Mouse (Mus musculus) embryonic facial prominence, embryonic 12.5 days (tissue): ENCODE measurements around the gene Gm20696. TPM values are rescaled to one million over a fixed set of nuclear protein-coding genes. Genes with fewer than 3 reads are reported as not detected.

Experiments used
- ATAC-seq: fragments of 200-750 bp; cut with Nextera tagmentation; 2 replicates; pipeline ENCODE4 v1.8.0; 2017; ENCODE audit not compliant: insufficient number of reproducible peaks, insufficient read depth, low FRiP score, low TSS enrichment
- H3K27ac ChIP-seq: fragments of 300-500 bp; sonication (generic); 2 replicates; pipeline ENCODE4 v1.5.1; 2016; ENCODE audit warnings: mild to moderate bottlenecking
- H3K27me3 ChIP-seq: fragments of 300-500 bp; sonication (generic); 2 replicates; pipeline ENCODE4 v1.6.1; 2016; ENCODE audit warnings: mild to moderate bottlenecking, moderate library complexity
- H3K36me3 ChIP-seq: fragments of 300-500 bp; sonication (generic); 2 replicates; pipeline ENCODE4 v1.6.1; 2016; ENCODE audit warnings: mild to moderate bottlenecking
- H3K4me1 ChIP-seq: fragments of 300-500 bp; sonication (generic); 2 replicates; pipeline ENCODE4 v1.6.1; 2016
- H3K4me2 ChIP-seq: fragments of 300-500 bp; sonication (generic); replicated peaks from 2 replicates; pipeline ENCODE4 v1.6.1; 2016; ENCODE audit warnings: mild to moderate bottlenecking, moderate library complexity
- H3K4me3 ChIP-seq: fragments of 300-500 bp; sonication (generic); 2 replicates; pipeline ENCODE4 v1.5.1; 2016; ENCODE audit warnings: mild to moderate bottlenecking
- H3K9ac ChIP-seq: fragments of 300-500 bp; sonication (generic); 2 replicates; pipeline ENCODE4 v1.6.1; 2016; ENCODE audit warnings: mild to moderate bottlenecking, moderate library complexity
- H3K9me3 ChIP-seq: fragments of 300-500 bp; sonication (generic); 2 replicates; pipeline ENCODE4 v1.6.1; 2016; ENCODE audit warnings: mild to moderate bottlenecking, moderate library complexity
- WGBS: fragments of 180-500 bp; shearing (Covaris S2); methylation state at CpG from one replicate; pipeline ENCODE4 v1.1.7; 2016; 5-methylcytosine and 5-hydroxymethylcytosine counted together
- polyA plus RNA-seq: library from polyadenylated mRNA; unstranded; fragments of >200 nt; fragmentation: Nextera tagmentation; extraction: Ambion mirVana; gene quantifications from 2 replicates; pipeline ENCODE4 v1.2.1, GENCODE M21; 2016

Gene Gm20696
- polyA plus RNA-seq, 1 experiment from 2014 or later = 7.5 TPM

DNA sequence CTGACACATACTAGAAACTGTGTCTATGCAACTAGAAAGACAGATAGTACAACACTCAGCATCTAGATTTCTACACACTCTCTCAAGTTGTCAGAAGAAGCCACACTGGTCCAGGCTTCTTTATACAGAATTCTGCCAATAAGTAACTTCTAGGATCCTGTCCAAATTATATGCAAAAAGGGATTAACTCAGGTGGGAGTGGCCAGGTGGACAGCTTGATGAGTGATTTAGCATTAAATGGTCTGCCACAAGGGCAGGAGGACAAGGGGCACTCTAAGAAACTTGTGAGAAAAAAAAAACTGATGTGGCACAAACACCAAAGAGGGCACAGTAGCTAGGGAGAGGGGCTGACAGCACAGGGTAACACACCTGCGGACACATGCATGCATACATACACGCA, 340.7 kb downstream of the Gm20696 start:
- Histone ChIP-seq H3K4me2 (no peak overlapping the region), H3K4me3 (no peak overlapping the region), H3K36me3 (no peaks in the 10 kb centered on the region), H3K27ac (no peak overlapping the region), H3K9ac (no peak overlapping the region), H3K4me1 (peaks cover 20% of the 10 kb centered on the region; the same call in 1 of the 2 replicates), H3K27me3 (no peaks in the 10 kb centered on the region), H3K9me3 (no peaks in the 10 kb centered on the region)
- no peak for ATAC-seq
- 93% methylated on average over 2 of the region's 2 CpGs for WGBS

- H3K4me3 ChIP-seq = no peak overlapping the region
- no peak overlapping the region for H3K4me2 ChIP-seq
- no peak for ATAC-seq
- H3K27me3 ChIP-seq = no peaks in the 10 kb centered on the region
- no peak overlapping the region for H3K27ac ChIP-seq
- H3K36me3 ChIP-seq = no peaks in the 10 kb centered on the region
- H3K9me3 ChIP-seq = no peaks in the 10 kb centered on the region
- peaks cover 24% of the 10 kb centered on the region; the same call in 1 of the 2 replicates for H3K4me1 ChIP-seq
- 82% methylated on average over 5 of the region's 5 CpGs for WGBS
- no peak overlapping the region for H3K9ac ChIP-seq
Measured at GRCm38 (mm10) chr6:99325461-99325860, 341.1 kb downstream of the Gm20696 start.

DNA sequence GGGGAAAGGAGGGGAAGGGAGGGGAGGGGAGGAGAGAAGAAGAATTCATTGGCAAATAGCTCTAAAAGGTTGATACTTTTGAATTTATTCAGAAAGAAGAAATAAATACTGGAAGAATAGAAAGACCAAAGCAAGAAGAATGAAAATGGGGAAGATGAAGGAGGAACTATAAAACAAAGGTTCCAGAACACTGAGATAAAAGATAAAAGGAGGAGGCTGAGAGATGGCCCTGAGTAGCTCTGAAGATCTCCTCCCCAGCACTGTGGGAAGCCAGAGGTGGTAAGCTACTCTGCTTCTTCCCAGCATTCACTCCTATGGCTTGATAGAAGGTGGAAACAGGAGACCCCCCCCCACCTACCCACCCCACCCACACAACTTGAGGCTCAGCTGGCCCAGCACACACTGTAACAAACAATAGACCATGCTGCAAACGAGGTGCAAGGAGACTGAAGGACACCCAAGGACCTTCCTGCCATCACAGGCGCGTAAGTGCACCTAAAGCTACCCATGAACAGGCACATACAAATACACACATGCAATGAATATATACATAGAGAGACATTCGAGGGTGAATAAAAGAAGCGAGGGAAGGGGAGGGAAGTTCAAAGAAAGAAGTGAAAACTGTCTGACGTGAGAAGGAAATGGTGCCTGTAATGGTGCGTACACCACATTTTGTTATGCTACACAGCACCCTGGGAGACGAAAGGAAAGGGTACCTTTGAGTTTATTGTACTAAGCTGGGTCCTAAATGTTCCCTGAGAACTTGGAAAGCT, 344.3 kb downstream of the Gm20696 start:
- Histone ChIP-seq H3K36me3 (no peaks in the 10 kb centered on the region), H3K4me2 (no peak overlapping the region), H3K27ac (no peak overlapping the region), H3K9ac (no peak overlapping the region), H3K4me3 (no peak overlapping the region), H3K27me3 (no peaks in the 10 kb centered on the region), H3K4me1 (peaks cover 15% of the 10 kb centered on the region; the same call in 1 of the 2 replicates), H3K9me3 (no peaks in the 10 kb centered on the region)
- 80% methylated on average over 8 of the region's 8 CpGs for WGBS
- ATAC-seq = no peak

DNA sequence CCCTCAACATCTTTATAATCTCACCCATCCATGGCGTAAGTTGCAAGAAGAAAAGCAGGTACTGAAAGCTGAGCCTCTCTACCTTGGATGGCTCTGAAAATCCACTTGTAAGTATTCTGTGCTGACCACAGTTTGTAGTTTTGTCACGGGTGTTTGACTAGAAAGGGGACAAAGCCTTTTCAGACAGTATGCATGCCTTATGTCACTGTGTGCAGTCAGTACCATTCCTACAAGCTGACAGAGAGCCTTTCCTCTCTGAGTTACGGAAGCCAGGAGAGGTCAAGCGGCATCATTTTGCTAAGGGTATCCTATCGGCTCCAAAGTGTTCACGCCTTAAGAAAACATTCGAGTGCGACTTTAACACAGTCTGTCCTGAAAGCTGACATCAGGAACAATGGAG, 346.2 kb downstream of the Gm20696 start:
- H3K4me2 ChIP-seq = no peak overlapping the region

DNA sequence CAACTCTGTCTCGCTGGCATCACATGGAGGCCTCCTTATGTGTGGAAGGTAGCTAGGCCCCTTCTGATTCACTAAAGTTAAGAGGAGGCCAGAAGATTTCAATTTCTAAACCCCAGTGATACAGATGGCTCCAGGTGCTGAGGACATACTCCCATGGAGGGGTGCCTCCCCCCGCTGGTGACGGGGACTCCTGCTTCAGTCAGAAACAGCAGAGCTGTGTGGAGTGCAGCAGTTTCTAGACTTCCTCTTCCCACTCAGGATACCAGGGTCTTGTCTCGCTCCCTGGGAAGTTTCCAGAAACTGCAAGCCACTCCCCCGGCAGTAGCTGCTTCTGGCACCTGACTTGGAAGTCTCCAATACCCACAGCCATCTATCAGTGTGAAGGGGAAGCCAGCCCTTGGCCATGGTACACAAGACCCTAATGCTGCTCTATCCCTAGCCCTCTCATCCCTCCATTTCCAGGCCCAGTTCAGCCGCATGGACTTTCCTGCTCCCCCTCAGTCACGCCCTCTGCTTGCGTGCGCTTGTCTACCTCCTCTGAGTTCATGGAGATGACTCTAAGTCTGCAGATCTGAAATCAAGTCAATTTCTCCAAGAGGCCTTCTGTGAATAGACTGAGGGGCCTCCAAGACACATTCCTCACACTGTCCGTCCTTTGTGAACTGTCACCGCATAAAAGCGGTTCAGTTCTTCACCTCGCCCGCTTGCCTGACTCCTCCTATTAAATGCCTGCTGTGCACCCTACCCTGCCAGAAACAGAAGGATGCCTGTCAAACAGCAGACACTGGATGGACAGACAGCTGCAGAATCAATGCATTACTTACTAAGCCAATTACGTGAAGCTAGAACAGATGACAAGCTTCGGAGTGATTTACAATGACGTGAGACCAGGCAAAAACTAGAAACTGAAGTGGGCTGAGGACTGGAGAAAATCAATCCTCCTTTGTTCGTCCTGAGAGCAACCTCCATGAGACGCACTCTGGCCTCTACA, 346.9 kb downstream of the Gm20696 start:
- ATAC-seq = no peak
- no peak overlapping the region for H3K9ac ChIP-seq
- WGBS = 64% methylated on average over 19 of the region's 19 CpGs
- no peak overlapping the region for H3K27ac ChIP-seq
- H3K36me3 ChIP-seq = no peaks in the 10 kb centered on the region
- H3K4me2 ChIP-seq = no peak overlapping the region
- H3K4me3 ChIP-seq = no peak overlapping the region
- H3K4me1 ChIP-seq = peaks cover 15% of the 10 kb centered on the region; the same call in 1 of the 2 replicates
- H3K27me3 ChIP-seq = no peaks in the 10 kb centered on the region
- no peaks in the 10 kb centered on the region for H3K9me3 ChIP-seq

More for the DNA sequence above, 346.2 kb downstream of the Gm20696 start:
- Histone ChIP-seq H3K4me1 (peaks cover 15% of the 10 kb centered on the region; the same call in 1 of the 2 replicates), H3K27ac (no peak overlapping the region), H3K4me3 (no peak overlapping the region), H3K9ac (no peak overlapping the region), H3K36me3 (no peaks in the 10 kb centered on the region), H3K9me3 (no peaks in the 10 kb centered on the region), H3K27me3 (no peaks in the 10 kb centered on the region)
- no peak for ATAC-seq
- WGBS = 60% methylated on average over 8 of the region's 8 CpGs

GRCm38 (mm10) chr6:99314746-99315145, 351.9 kb downstream of the Gm20696 start:
- ATAC-seq = no peak
- Histone ChIP-seq H3K9me3 (no peaks in the 10 kb centered on the region), H3K4me2 (no peak overlapping the region), H3K27ac (no peak overlapping the region), H3K27me3 (no peaks in the 10 kb centered on the region), H3K9ac (no peak overlapping the region), H3K4me1 (peaks cover 5% of the 10 kb centered on the region; the same call in 1 of the 2 replicates), H3K36me3 (no peaks in the 10 kb centered on the region), H3K4me3 (no peak overlapping the region)
- WGBS = 51% methylated on average over 3 of the region's 3 CpGs

GRCm38 (mm10) chr6:99310529-99310928, 356.1 kb downstream of the Gm20696 start:
- Histone ChIP-seq H3K4me3 (no peak overlapping the region), H3K27ac (no peak overlapping the region), H3K9ac (no peak overlapping the region), H3K4me2 (no peak overlapping the region), H3K27me3 (no peaks in the 10 kb centered on the region), H3K9me3 (no peaks in the 10 kb centered on the region), H3K4me1 (no peaks in the 10 kb centered on the region), H3K36me3 (no peaks in the 10 kb centered on the region; the same call in 1 of the 2 replicates)
- ATAC-seq = no peak
- 81% methylated on average over 12 of the region's 12 CpGs for WGBS

GRCm38 (mm10) chr6:99310171-99310500, 356.5 kb downstream of the Gm20696 start:
- H3K4me3 ChIP-seq = no peak overlapping the region
- no peaks in the 10 kb centered on the region for H3K4me1 ChIP-seq
- no peak overlapping the region for H3K4me2 ChIP-seq
- H3K9me3 ChIP-seq = no peaks in the 10 kb centered on the region
- H3K36me3 ChIP-seq = no peaks in the 10 kb centered on the region; the same call in 1 of the 2 replicates
- ATAC-seq = no peak
- H3K9ac ChIP-seq = no peak overlapping the region
- no peaks in the 10 kb centered on the region for H3K27me3 ChIP-seq
- no peak overlapping the region for H3K27ac ChIP-seq
- WGBS = 61% methylated on average over 3 of the region's 3 CpGs

DNA sequence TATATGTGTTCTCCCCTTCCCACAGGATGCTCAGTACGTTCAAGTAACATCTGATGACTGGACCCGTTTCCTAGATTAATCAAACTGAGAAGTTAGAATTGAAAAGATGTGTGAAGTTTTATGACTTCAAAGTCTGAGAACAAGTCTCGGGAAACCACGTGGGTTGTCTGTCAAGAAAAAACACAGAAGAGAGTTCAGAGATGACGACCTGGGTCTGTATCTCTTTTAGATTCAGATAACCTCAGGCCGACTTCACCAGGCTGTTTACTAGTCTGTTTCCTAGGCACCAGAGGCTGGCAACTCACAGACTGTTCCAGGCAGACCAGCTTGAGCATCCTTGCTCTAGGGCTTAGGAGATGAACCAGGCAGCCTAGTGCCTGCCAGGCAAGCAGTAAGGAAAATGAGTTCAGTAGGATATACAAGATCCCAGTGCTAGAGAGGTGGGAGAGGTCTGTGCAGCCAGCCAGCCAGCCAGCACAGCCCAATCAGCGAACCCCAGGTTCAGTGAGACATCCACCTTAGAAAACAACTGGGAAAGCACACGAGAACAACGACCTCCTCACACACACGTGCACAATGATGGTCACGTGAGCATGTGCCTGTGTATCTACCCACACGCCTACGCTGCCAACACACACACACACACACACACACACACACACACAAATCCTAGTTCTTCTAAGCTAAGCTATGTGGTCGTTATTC, 357.0 kb downstream of the Gm20696 start:
- Histone ChIP-seq H3K27me3 (no peaks in the 10 kb centered on the region), H3K4me1 (no peaks in the 10 kb centered on the region), H3K4me3 (no peak overlapping the region), H3K9me3 (no peaks in the 10 kb centered on the region), H3K36me3 (no peaks in the 10 kb centered on the region; the same call in 1 of the 2 replicates), H3K27ac (no peak overlapping the region), H3K4me2 (no peak overlapping the region), H3K9ac (no peak overlapping the region)
- WGBS = 77% methylated on average over 14 of the region's 14 CpGs
- no peak for ATAC-seq

DNA sequence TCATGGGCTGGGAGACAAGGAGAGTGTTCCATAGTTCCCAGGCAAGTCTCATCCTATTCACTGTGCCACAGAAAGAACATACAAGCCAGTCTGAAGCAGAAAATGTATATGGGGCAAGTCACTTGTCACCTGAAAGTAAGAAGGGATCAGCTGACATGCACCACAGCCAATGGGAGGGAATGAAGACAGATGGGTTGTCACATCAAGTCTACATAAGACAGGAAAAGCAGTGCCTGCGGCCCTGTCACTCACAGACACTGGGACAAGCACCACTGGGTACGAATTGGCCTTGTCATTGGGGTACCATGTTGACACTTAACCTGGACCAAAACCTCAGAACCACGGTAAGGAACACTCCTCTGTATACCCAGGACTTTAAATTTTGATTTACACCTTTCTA, 360.8 kb downstream of the Gm20696 start:
- ATAC-seq = no peak
- no peak overlapping the region for H3K4me3 ChIP-seq
- H3K27me3 ChIP-seq = no peaks in the 10 kb centered on the region
- H3K27ac ChIP-seq = no peak overlapping the region
- no peak overlapping the region for H3K9ac ChIP-seq
- no peaks in the 10 kb centered on the region; the same call in 1 of the 2 replicates for H3K36me3 ChIP-seq
- no peaks in the 10 kb centered on the region for H3K9me3 ChIP-seq
- H3K4me1 ChIP-seq = no peaks in the 10 kb centered on the region
- 85% methylated on average over 3 of the region's 3 CpGs for WGBS
- no peak overlapping the region for H3K4me2 ChIP-seq

DNA sequence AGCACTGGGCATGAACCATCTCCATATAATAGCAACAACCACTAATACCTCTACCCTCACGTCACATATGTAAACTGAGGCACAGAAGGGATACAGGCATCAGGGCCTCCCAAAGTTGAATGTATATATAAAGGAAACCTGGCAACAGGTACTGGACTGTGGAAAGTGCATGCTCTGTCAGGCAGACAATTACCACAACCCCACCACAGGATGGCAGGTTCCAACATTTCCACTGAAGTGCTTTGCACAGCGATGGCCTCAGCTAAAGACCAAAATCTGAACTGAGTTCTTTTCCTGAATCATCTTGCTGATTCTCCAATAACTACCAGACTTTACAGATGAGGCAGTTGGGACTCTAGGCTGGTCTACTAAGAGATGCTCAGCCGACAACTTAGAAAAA, 361.4 kb downstream of the Gm20696 start:
- Histone ChIP-seq H3K4me2 (no peak overlapping the region), H3K9ac (no peak overlapping the region), H3K4me3 (no peak overlapping the region), H3K27me3 (no peaks in the 10 kb centered on the region), H3K9me3 (no peaks in the 10 kb centered on the region), H3K36me3 (no peaks in the 10 kb centered on the region; the same call in 1 of the 2 replicates), H3K27ac (no peak overlapping the region), H3K4me1 (no peaks in the 10 kb centered on the region)
- WGBS = 88% methylated on average over 3 of the region's 3 CpGs
- no peak for ATAC-seq
